Mouse (Mus musculus): Measurements from ENCODE around the gene D13Ertd608e.

- TF ChIP-seq CTCF (IDR thresholded peaks at IDR 0.05; ENCODE audit: borderline replicate concordance, insufficient read depth, low read depth, low read length) (no peak), POLR2A (IDR thresholded peaks at IDR 0.05; ENCODE audit: borderline replicate concordance, insufficient read depth, low read length) (no peak)
Measured at GRCm38 (mm10) chr13:119792791-119793404, 42.9 kb upstream of the D13Ertd608e start.

All from cerebellum, adult 2 months (tissue).